Mouse (Mus musculus) heart, adult 2 months (tissue): ENCODE data around the gene Acd.

Experiments
- CTCF ChIP-seq: fragments of 200-600 bp; IDR thresholded peaks from 2 replicates; pipeline ENCODE4 v1.8.1; 2022; ENCODE audit warnings: antibody characterized with exemption, mild to moderate bottlenecking, moderate library complexity
- EP300 ChIP-seq: fragments of 200-500 bp; IDR thresholded peaks from 2 replicates; pipeline ENCODE4 v1.6.1; 2011; ENCODE audit warnings: low read depth, low read length, control low read depth; ENCODE audit not compliant: insufficient read depth
- POLR2A ChIP-seq: fragments of 200-500 bp; IDR thresholded peaks from 2 replicates; pipeline ENCODE4 v1.6.1; 2011; ENCODE audit warnings: mild to moderate bottlenecking, low read depth, low read length, control low read depth; ENCODE audit not compliant: insufficient read depth

DNA sequence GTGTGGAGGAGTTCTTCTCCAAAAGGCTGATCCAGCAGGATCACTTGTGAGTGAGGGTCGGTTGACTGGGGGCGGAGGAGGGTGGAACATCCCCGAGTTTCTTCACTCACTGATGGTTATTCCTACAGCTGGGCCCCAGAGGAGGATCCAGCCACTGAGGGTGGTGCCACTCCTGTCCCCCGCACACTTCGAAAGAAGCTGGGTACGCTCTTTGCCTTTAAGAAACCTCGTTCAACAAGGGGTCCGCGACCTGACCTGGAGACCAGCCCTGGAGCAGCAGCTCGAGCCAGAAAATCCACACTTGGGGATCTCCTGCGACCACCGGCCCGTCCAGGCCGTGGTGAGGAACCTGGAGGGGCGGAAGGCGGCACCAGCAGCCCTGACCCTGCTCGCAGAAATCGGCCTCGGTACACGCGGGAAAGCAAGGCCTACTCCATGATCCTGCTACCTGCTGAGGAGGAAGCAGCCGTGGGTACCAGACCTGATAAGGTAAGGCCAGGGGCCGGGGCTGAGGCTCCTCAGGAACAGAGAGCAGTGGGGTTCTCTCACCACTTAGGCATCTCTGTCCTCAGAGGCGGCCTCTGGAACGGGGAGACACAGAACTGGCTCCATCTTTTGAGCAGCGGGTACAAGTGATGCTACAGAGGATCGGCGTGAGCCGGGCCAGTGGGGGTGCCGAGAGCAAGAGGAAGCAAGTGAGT, 5.7 kb downstream of the Acd start:
- TF ChIP-seq POLR2A (no peak), CTCF (no peak), EP300 (no peak)
